Mouse (Mus musculus): Measurements from ENCODE around the gene Gm45021.

DNA sequence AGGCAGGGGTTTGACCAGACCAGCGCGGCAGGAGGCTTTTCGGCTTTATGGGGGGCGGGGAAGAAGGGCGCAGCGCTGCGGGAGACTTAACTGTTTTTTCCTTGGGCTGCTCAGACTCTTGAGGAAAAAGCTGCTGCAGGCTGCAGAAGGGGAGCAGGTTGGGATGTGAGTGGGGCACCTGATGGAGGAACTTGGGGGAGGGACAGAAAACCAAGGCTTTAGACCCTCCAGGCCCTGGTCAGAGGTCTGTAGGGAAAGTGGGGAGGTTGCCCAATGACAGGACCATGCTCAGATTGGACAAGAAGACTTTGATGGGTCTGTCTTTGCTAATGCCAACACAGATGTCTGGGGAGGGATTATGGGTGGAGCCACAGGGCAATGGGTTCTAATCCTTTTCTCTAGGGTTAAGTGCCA lies 38.1 kb downstream of the Gm45021 start:
- TF ChIP-seq CTCF (IDR thresholded peaks at IDR 0.05; ENCODE audit: low read depth, low read length) (no peak), TAL1 (conservative IDR thresholded peaks at IDR 0.05; ENCODE audit: low read depth, low read length) (no peak), GATA2 (IDR thresholded peaks at IDR 0.05; ENCODE audit: borderline replicate concordance, low read depth, low read length) (no peak), GATA1 (IDR thresholded peaks at IDR 0.05; ENCODE audit: borderline replicate concordance, low read length) (no peak)

All from G1E (cell line).